Mouse (Mus musculus) myocyte (in vitro differentiated cells): ENCODE results near the gene Vstm5. TPM values are rescaled to one million over a fixed set of nuclear protein-coding genes. Genes with fewer than 3 reads are reported as not detected.

ENCODE experiments used
- H3K27me3 ChIP-seq: one replicate; pipeline ENCODE4 v1.6.1; 2011; ENCODE audit not compliant: control insufficient read depth, insufficient read depth, insufficient read length
- H3K36me3 ChIP-seq: one replicate; pipeline ENCODE4 v1.6.1; 2011; ENCODE audit not compliant: control insufficient read depth, insufficient read depth
- H3K4me2 ChIP-seq: one replicate; pipeline ENCODE4 v1.6.1; 2011; ENCODE audit warnings: low read depth, control low read depth
- H3K4me3 ChIP-seq: one replicate; pipeline ENCODE4 v1.5.1; 2011; ENCODE audit warnings: mild to moderate bottlenecking, control low read depth, moderate library complexity
- H3K79me2 ChIP-seq: one replicate; pipeline ENCODE4 v1.6.1; 2011; ENCODE audit not compliant: control insufficient read depth, insufficient read depth
- H3ac ChIP-seq: one replicate; pipeline ENCODE4 v1.6.1; 2011; ENCODE audit not compliant: control insufficient read depth, insufficient read length
- CEBPB ChIP-seq: IDR thresholded peaks from 2 replicates; pipeline ENCODE4 v1.6.1; 2011; ENCODE audit warnings: mild to moderate bottlenecking, moderate library complexity; ENCODE audit not compliant: poor library complexity, insufficient read depth, severe bottlenecking
- E2F4 ChIP-seq: IDR thresholded peaks from one replicate; pipeline ENCODE4 v1.6.1; 2011; ENCODE audit warnings: mild to moderate bottlenecking, control low read depth, moderate library complexity; ENCODE audit not compliant: insufficient read depth
- MAX ChIP-seq: IDR thresholded peaks from one replicate; pipeline ENCODE4 v1.6.1; 2011; ENCODE audit warnings: low read depth, mild to moderate bottlenecking, control low read depth
- MYOD1 ChIP-seq, 3 experiments: IDR thresholded peaks; one replicate each; pipeline ENCODE4 v1.6.1; 2011; ENCODE audit warnings: control low read depth in 2 of 3, low read depth in 2 of 3, mild to moderate bottlenecking in 2 of 3, moderate library complexity in 1 of 3; ENCODE audit not compliant: insufficient read length in 2 of 3, control insufficient read depth in 1 of 3
- MYOG ChIP-seq, 3 experiments: IDR thresholded peaks; one replicate each; pipeline ENCODE4 v1.6.1; 2011; ENCODE audit warnings: control low read depth in 2 of 3, low read depth in 2 of 3, mild to moderate bottlenecking in 2 of 3; ENCODE audit not compliant: insufficient read length in 2 of 3, control insufficient read depth in 1 of 3, insufficient read depth in 1 of 3
- POLR2A ChIP-seq: IDR thresholded peaks from one replicate; pipeline ENCODE4 v1.6.1; 2011; ENCODE audit warnings: low read depth, mild to moderate bottlenecking, control low read depth, moderate library complexity; ENCODE audit not compliant: insufficient read length
- POLR2AphosphoS2 ChIP-seq: IDR thresholded peaks from one replicate; pipeline ENCODE4 v1.6.1; 2011; ENCODE audit warnings: low read depth, control low read depth; ENCODE audit not compliant: insufficient read length
- REST ChIP-seq: IDR thresholded peaks from one replicate; pipeline ENCODE4 v1.6.1; 2011; ENCODE audit warnings: mild to moderate bottlenecking, control low read depth, moderate library complexity; ENCODE audit not compliant: insufficient read depth, insufficient read length
- SRF ChIP-seq: IDR thresholded peaks from one replicate; pipeline ENCODE4 v1.6.1; 2011; ENCODE audit warnings: low read depth; ENCODE audit not compliant: control insufficient read depth, insufficient read length
- TCF12 ChIP-seq: IDR thresholded peaks from one replicate; pipeline ENCODE4 v1.6.1; 2011; ENCODE audit warnings: mild to moderate bottlenecking, control low read depth; ENCODE audit not compliant: poor library complexity, insufficient read depth, severe bottlenecking
- TCF3 ChIP-seq: IDR thresholded peaks from one replicate; pipeline ENCODE4 v1.6.1; 2011; ENCODE audit warnings: low read depth, control low read depth; ENCODE audit not compliant: insufficient read length
- USF1 ChIP-seq: IDR thresholded peaks from one replicate; pipeline ENCODE4 v1.6.1; 2011; ENCODE audit warnings: low read depth, mild to moderate bottlenecking, control low read depth, moderate library complexity
- polyA plus RNA-seq: library from polyadenylated mRNA; unstranded; fragments of >200 nt; fragmentation: generic; extraction: Trizol; gene quantifications from one replicate; pipeline ENCODE4 v1.2.1, GENCODE M21; 2012; ENCODE audit warnings: missing spikeins

Gene Vstm5
- polyA plus RNA-seq, 1 experiment: not detected

DNA sequence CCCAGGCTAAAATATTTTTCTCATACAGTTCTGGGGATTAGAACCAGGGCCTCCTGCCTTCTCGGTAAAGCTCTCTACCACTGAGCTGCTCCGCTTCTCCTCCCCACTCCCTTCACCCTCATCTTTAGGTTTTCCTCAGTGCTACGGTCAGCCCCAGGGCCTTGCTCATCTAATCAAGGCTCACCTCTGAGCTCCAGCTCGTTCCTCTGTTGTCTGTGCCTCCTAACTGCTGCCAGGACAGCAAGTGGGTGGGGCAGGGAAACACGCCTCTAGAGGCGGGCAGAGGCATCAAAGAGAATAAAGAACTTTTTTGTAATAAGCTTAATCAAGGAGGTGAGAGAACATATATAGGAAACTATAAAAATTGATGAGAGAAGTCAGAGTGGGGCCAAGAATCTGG is 49.0 kb downstream of the Vstm5 start:
- TF ChIP-seq USF1: no peak

DNA sequence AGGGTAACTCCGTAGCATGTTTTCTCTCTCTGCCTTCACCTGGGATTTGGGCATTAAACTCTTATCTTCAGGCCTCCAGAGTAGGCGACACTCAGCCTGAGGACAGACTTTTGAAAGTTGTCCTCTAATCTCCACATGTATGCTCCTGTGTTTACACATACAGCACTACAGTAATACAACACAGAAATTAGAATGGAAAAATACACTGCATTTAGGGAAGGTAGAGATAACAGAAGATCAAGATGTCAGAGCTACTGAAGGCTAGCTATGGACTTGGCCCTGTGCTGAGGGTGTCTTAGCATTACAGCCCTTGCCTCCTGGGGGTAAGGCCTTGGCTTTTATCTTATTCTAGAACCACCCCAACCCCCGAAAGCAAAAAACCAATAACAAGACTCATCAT is 49.6 kb downstream of the Vstm5 start:
- H3K79me2 ChIP-seq: no peaks in the 10 kb centered on the region
- no peak overlapping the region for H3K4me2 ChIP-seq
- no peaks in the 10 kb centered on the region for H3K27me3 ChIP-seq
- no peak overlapping the region for H3K4me3 ChIP-seq
- no peak overlapping the region for H3ac ChIP-seq
- TF ChIP-seq MYOG (IDR thresholded peaks at IDR 0.05; ENCODE audit: control insufficient read depth in 1 of 3, insufficient read depth in 1 of 3, insufficient read length in 2 of 3, low read depth in 2 of 3) (no peak), TCF12 (no peak)
- no peaks in the 10 kb centered on the region for H3K36me3 ChIP-seq

More for the DNA sequence above, 49.0 kb downstream of the Vstm5 start:
- H3K36me3 ChIP-seq: no peaks in the 10 kb centered on the region
- no peak overlapping the region for H3ac ChIP-seq
- H3K79me2 ChIP-seq: no peaks in the 10 kb centered on the region
- H3K4me3 ChIP-seq: no peak overlapping the region
- H3K27me3 ChIP-seq: no peaks in the 10 kb centered on the region
- H3K4me2 ChIP-seq: no peak overlapping the region

DNA sequence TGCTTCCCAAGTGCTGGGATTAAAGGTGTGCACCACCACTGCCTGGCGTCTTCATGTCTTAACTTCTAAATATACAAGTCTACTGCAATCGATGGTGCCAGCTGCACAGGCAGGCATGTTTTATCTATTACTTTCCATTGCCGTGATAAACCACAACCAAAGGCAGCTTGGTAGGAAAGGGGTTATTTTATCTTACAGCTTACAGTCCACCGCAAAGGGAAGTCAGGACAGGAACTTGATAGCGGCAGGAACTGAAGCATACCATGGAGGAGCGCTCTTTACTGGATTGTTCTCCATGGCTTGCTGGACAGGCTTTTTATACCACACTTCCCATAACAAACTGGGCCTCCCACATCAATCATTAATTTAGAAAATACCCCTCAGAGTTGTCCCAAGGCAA is 50.4 kb downstream of the Vstm5 start:
- Histone ChIP-seq H3K4me3 (no peak overlapping the region), H3ac (no peak overlapping the region), H3K4me2 (no peak overlapping the region), H3K36me3 (no peaks in the 10 kb centered on the region), H3K27me3 (no peaks in the 10 kb centered on the region), H3K79me2 (no peaks in the 10 kb centered on the region)
- TF ChIP-seq REST: no peak
- no peak for TF ChIP-seq POLR2AphosphoS2
- TF ChIP-seq POLR2A: no peak
- TF ChIP-seq E2F4: no peak
- TF ChIP-seq TCF12: no peak
- TF ChIP-seq MYOD1 (IDR thresholded peaks at IDR 0.05; ENCODE audit: control insufficient read depth in 1 of 3, insufficient read length in 2 of 3, low read depth in 2 of 3): no peak
- TF ChIP-seq MAX: no peak
- TF ChIP-seq TCF3: no peak
- TF ChIP-seq CEBPB: no peak
- no peak for TF ChIP-seq MYOG (IDR thresholded peaks at IDR 0.05; ENCODE audit: control insufficient read depth in 1 of 3, insufficient read depth in 1 of 3, insufficient read length in 2 of 3, low read depth in 2 of 3)
- no peak for TF ChIP-seq USF1
- no peak for TF ChIP-seq SRF

DNA sequence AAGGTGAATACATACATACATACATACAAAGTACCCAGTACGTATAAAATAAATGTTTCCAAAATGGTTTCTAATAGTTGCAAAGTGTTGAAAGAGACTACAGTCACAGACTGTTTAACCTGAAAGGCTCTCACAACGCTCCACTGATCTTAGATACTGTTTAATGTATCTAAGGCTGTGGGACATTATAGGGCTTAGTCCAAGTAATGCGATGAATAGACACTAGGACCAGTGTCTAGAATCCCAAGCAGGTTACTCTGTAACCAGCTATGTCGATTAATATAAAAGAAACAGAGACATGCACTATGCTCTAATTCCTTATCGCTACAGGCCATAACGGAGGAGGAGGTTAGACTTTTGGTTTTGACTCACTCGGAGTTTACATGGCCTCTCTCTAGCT is 58.3 kb downstream of the Vstm5 start:
- Histone ChIP-seq H3ac (no peak overlapping the region), H3K4me3 (no peak overlapping the region), H3K4me2 (no peak overlapping the region), H3K79me2 (no peaks in the 10 kb centered on the region), H3K27me3 (no peaks in the 10 kb centered on the region), H3K36me3 (no peaks in the 10 kb centered on the region)
- TF ChIP-seq POLR2AphosphoS2 (no peak), POLR2A (no peak), TCF3 (no peak), TCF12 (no peak), USF1 (no peak), SRF (no peak), REST (no peak), CEBPB (no peak), E2F4 (no peak), MAX (no peak), MYOG (IDR thresholded peaks at IDR 0.05; ENCODE audit: control insufficient read depth in 1 of 3, insufficient read depth in 1 of 3, insufficient read length in 2 of 3, low read depth in 2 of 3) (no peak), MYOD1 (IDR thresholded peaks at IDR 0.05; ENCODE audit: control insufficient read depth in 1 of 3, insufficient read length in 2 of 3, low read depth in 2 of 3) (no peak)

DNA sequence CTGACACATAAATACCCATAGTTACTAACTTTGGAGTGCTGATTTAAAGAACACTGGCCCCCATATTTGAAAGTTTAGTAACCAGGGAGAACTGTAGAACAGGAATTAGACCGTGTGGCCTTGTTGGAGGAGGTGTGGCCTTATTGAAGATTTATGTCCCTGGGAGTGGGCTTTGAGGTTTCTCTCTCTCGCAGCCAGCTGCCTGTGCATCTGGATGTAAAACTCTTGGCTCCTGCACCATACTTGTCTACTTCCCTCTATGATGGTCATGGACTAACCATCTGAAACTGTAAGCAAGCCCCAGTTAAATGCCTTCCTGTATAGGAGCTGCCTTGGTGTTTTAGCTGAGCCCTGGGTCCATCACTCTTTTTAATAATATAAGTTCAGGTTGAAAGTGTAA is 59.6 kb downstream of the Vstm5 start:
- TF ChIP-seq MAX: no peak
- no peak for TF ChIP-seq REST
- no peak for TF ChIP-seq SRF
- Histone ChIP-seq H3K36me3 (no peaks in the 10 kb centered on the region), H3K4me3 (no peak overlapping the region), H3K79me2 (no peaks in the 10 kb centered on the region), H3K4me2 (no peak overlapping the region), H3ac (no peak overlapping the region), H3K27me3 (no peaks in the 10 kb centered on the region)

DNA sequence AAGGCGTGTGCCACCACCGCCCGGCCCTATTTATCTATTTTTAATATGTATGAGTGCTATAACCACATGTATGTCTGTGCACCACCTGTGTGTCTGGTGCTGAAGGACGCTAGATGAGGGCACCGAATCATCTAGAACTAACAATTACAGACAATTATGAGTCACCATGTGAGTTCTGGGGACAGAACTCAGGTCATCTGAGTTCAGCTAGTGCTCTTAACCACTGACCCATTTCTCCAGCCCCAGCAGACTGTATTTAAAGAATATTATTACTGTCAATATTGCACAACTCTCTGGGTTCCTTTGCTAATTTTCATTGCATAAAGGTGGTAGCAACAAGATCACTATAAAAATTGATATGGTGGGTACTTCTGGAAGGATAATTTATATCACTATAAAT is 61.2 kb downstream of the Vstm5 start:
- Histone ChIP-seq H3ac (no peak overlapping the region), H3K36me3 (no peaks in the 10 kb centered on the region), H3K27me3 (no peaks in the 10 kb centered on the region), H3K4me3 (no peak overlapping the region), H3K79me2 (no peaks in the 10 kb centered on the region), H3K4me2 (no peak overlapping the region)
- TF ChIP-seq MYOD1 (IDR thresholded peaks at IDR 0.05; ENCODE audit: control insufficient read depth in 1 of 3, insufficient read length in 2 of 3, low read depth in 2 of 3): no peak
- TF ChIP-seq TCF3: no peak
- no peak for TF ChIP-seq POLR2A
- no peak for TF ChIP-seq CEBPB
- TF ChIP-seq E2F4: no peak
- no peak for TF ChIP-seq MYOG (IDR thresholded peaks at IDR 0.05; ENCODE audit: control insufficient read depth in 1 of 3, insufficient read depth in 1 of 3, insufficient read length in 2 of 3, low read depth in 2 of 3)
- TF ChIP-seq SRF: no peak
- TF ChIP-seq MAX: no peak
- TF ChIP-seq POLR2AphosphoS2: no peak
- TF ChIP-seq TCF12: no peak
- TF ChIP-seq USF1: no peak
- TF ChIP-seq REST: no peak
